Mouse (Mus musculus) midbrain, embryonic 12.5 days (tissue): ENCODE data around the gene Pdzd2. TPM values are rescaled to one million over a fixed set of nuclear protein-coding genes. Genes with fewer than 3 reads are reported as not detected.

Source experiments
- ATAC-seq: fragments of 200-750 bp; cut with Nextera tagmentation; 2 replicates; pipeline ENCODE4 v1.8.0; 2017; ENCODE audit warnings: low read depth, moderate TSS enrichment, moderate library complexity; ENCODE audit not compliant: low FRiP score
- H3K27ac ChIP-seq: fragments of 300-500 bp; sonication (generic); replicated peaks from 2 replicates; pipeline ENCODE4 v1.5.1; 2016; ENCODE audit warnings: mild to moderate bottlenecking
- H3K27me3 ChIP-seq: fragments of 300-500 bp; sonication (generic); 2 replicates; pipeline ENCODE4 v1.6.1; 2016; ENCODE audit warnings: mild to moderate bottlenecking
- H3K36me3 ChIP-seq: fragments of 300-500 bp; sonication (generic); 2 replicates; pipeline ENCODE4 v1.6.1; 2016
- H3K4me1 ChIP-seq: fragments of 300-500 bp; sonication (generic); 2 replicates; pipeline ENCODE4 v1.6.1; 2016
- H3K4me2 ChIP-seq: fragments of 300-500 bp; sonication (generic); replicated peaks from 2 replicates; pipeline ENCODE4 v1.6.1; 2016; ENCODE audit warnings: mild to moderate bottlenecking, moderate library complexity
- H3K4me3 ChIP-seq: fragments of 300-500 bp; sonication (generic); 2 replicates; pipeline ENCODE4 v1.5.1; 2016; ENCODE audit warnings: mild to moderate bottlenecking
- H3K9ac ChIP-seq: fragments of 300-500 bp; sonication (generic); replicated peaks from 2 replicates; pipeline ENCODE4 v1.6.1; 2016; ENCODE audit warnings: mild to moderate bottlenecking, moderate library complexity
- H3K9me3 ChIP-seq: fragments of 300-500 bp; sonication (generic); 2 replicates; pipeline ENCODE4 v1.6.1; 2016; ENCODE audit warnings: mild to moderate bottlenecking
- WGBS: fragments of 180-500 bp; shearing (Covaris S2); methylation state at CpG from one replicate; pipeline ENCODE4 v1.1.7; 2016; 5-methylcytosine and 5-hydroxymethylcytosine counted together
- polyA plus RNA-seq: library from polyadenylated mRNA; unstranded; fragments of >200 nt; fragmentation: Nextera tagmentation; extraction: Ambion mirVana; gene quantifications from 2 replicates; pipeline ENCODE4 v1.2.1, GENCODE M21; 2016

Gene Pdzd2
- polyA plus RNA-seq, 1 experiment from 2014 or later = 9.5 TPM

GRCm38 (mm10) chr15:12415536-12416200, 324.1 kb downstream of the Pdzd2 start:
- WGBS = 87% methylated on average over 16 of the region's 16 CpGs
- no peaks in the 10 kb centered on the region for H3K9me3 ChIP-seq
- H3K4me2 ChIP-seq = no peak overlapping the region
- no peaks in the 10 kb centered on the region for H3K4me1 ChIP-seq
- H3K27me3 ChIP-seq = no peaks in the 10 kb centered on the region
- no peaks in the 10 kb centered on the region for H3K36me3 ChIP-seq
- no peak overlapping the region for H3K4me3 ChIP-seq
- H3K9ac ChIP-seq = no peak overlapping the region
- no peak for ATAC-seq
- H3K27ac ChIP-seq = no peak overlapping the region

GRCm38 (mm10) chr15:12414696-12415095, 325.0 kb downstream of the Pdzd2 start:
- Histone ChIP-seq H3K27ac (no peak overlapping the region), H3K9ac (no peak overlapping the region), H3K4me3 (no peak overlapping the region), H3K36me3 (no peaks in the 10 kb centered on the region), H3K9me3 (no peaks in the 10 kb centered on the region), H3K4me1 (no peaks in the 10 kb centered on the region), H3K4me2 (no peak overlapping the region), H3K27me3 (no peaks in the 10 kb centered on the region)
- ATAC-seq = no peak
- WGBS = 85% methylated on average over 6 of the region's 6 CpGs

GRCm38 (mm10) chr15:12408205-12408604, 331.5 kb downstream of the Pdzd2 start:
- Histone ChIP-seq H3K4me3 (no peak overlapping the region), H3K27ac (no peak overlapping the region), H3K4me1 (no peaks in the 10 kb centered on the region; the same call in 1 of the 2 replicates), H3K27me3 (no peaks in the 10 kb centered on the region), H3K4me2 (no peak overlapping the region), H3K36me3 (no peaks in the 10 kb centered on the region), H3K9ac (no peak overlapping the region), H3K9me3 (no peaks in the 10 kb centered on the region)
- no peak for ATAC-seq
- WGBS = 90% methylated on average over 8 of the region's 8 CpGs

DNA sequence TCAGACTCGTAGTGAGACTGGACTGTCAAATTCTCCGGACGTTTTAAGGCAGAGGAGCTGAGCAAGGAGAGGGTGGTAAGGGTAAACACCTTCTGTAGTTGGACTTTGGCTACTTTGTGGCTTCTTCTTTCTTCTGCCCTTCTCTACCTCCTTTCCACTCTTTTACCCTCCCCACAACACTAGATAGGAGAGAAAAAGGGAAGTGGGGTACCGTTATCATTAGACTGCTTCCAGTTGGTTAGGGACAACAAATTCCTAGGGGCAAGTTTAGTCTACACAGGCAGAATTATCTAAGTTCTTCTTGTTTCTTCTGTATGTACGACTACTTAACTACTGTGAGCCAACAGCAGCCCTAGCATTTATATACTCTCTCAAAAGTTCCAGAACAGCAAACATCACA, 334.1 kb downstream of the Pdzd2 start:
- H3K4me3 ChIP-seq = no peak overlapping the region
- no peak for ATAC-seq
- no peaks in the 10 kb centered on the region; the same call in 1 of the 2 replicates for H3K27me3 ChIP-seq
- H3K36me3 ChIP-seq = no peaks in the 10 kb centered on the region
- no peak overlapping the region for H3K9ac ChIP-seq
- 93% methylated on average over 5 of the region's 5 CpGs for WGBS
- H3K9me3 ChIP-seq = no peaks in the 10 kb centered on the region
- H3K27ac ChIP-seq = no peak overlapping the region
- no peaks in the 10 kb centered on the region; the same call in 1 of the 2 replicates for H3K4me1 ChIP-seq
- no peak overlapping the region for H3K4me2 ChIP-seq

- H3K36me3 ChIP-seq = no peaks in the 10 kb centered on the region
- WGBS = 85% methylated on average over 6 of the region's 6 CpGs
- H3K4me3 ChIP-seq = no peak overlapping the region
- no peaks in the 10 kb centered on the region for H3K9me3 ChIP-seq
- no peaks in the 10 kb centered on the region for H3K4me1 ChIP-seq
- H3K4me2 ChIP-seq = no peak overlapping the region
- ATAC-seq = no peak
- H3K27ac ChIP-seq = no peak overlapping the region
- no peak overlapping the region for H3K9ac ChIP-seq
- H3K27me3 ChIP-seq = no peaks in the 10 kb centered on the region; the same call in 1 of the 2 replicates
Observed at GRCm38 (mm10) chr15:12397032-12397431, 342.7 kb downstream of the Pdzd2 start.

- Histone ChIP-seq H3K9ac (no peak overlapping the region), H3K4me2 (no peak overlapping the region), H3K36me3 (no peaks in the 10 kb centered on the region), H3K27me3 (no peaks in the 10 kb centered on the region), H3K4me1 (no peaks in the 10 kb centered on the region; the same call in 1 of the 2 replicates), H3K4me3 (no peak overlapping the region), H3K27ac (no peak overlapping the region), H3K9me3 (no peaks in the 10 kb centered on the region)
- 89% methylated on average over 10 of the region's 10 CpGs for WGBS
- no peak for ATAC-seq
Observed at GRCm38 (mm10) chr15:12394758-12395157, 345.0 kb downstream of the Pdzd2 start.

DNA sequence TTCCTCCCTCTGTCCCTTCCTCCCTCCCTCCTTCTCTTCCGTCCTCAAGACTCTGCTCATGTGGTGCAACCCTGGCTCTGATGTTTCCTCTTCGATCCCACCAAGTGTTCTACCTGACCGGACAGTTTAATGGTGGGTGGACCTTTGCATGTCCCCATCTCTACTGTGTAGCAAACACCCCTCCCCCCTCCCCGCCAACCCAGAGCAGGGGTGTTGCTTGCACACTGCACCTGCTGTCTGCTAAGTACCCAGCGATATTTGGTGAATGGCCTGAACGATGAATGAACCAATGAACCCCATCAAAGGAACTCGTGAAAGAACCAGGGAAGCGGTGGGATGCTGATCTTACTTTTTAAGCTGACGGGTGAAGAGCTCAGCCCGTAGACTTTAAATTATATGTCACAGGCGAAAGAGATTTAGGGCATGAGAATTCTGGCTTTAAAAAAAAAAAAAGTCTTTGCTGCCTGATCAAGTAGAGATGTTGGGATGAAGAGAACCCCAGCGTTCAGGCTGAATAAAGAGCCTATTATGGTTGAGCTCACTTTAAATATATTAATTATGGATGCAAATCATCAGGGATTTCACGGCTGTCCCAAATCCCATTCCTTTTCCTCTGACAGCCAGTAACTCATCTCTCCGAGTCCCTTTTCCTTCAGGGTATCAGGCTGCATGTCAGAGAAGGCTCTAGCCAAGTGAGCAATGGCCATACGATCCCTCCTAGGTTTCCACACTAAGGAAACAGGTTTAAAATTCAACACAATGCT, 350.8 kb downstream of the Pdzd2 start:
- peak; percentile 93 for ATAC-seq
- Histone ChIP-seq H3K36me3 (no peaks in the 10 kb centered on the region), H3K27ac (peak overlapping the region; percentile 86), H3K4me1 (peaks cover 13% of the 10 kb centered on the region; the same call in 1 of the 2 replicates), H3K9me3 (no peaks in the 10 kb centered on the region), H3K4me2 (peak overlapping the region; percentile 22), H3K9ac (no peak overlapping the region), H3K4me3 (no peak overlapping the region), H3K27me3 (no peaks in the 10 kb centered on the region)
- 29% methylated on average over 15 of the region's 15 CpGs for WGBS

GRCm38 (mm10) chr15:12384679-12385078, 355.0 kb downstream of the Pdzd2 start:
- Histone ChIP-seq H3K4me2 (no peak overlapping the region), H3K27me3 (no peaks in the 10 kb centered on the region), H3K4me3 (no peak overlapping the region), H3K36me3 (no peaks in the 10 kb centered on the region), H3K9ac (no peak overlapping the region), H3K9me3 (no peaks in the 10 kb centered on the region), H3K27ac (no peak overlapping the region), H3K4me1 (peaks cover 13% of the 10 kb centered on the region; the same call in 1 of the 2 replicates)
- no peak for ATAC-seq
- 88% methylated on average over 11 of the region's 13 CpGs for WGBS

GRCm38 (mm10) chr15:12380548-12380947, 359.2 kb downstream of the Pdzd2 start:
- no peak overlapping the region for H3K27ac ChIP-seq
- 50% methylated on average over 5 of the region's 5 CpGs for WGBS
- H3K4me1 ChIP-seq = peaks cover 14% of the 10 kb centered on the region
- H3K36me3 ChIP-seq = no peaks in the 10 kb centered on the region
- no peak overlapping the region for H3K4me2 ChIP-seq
- H3K27me3 ChIP-seq = no peaks in the 10 kb centered on the region
- no peak overlapping the region for H3K9ac ChIP-seq
- H3K9me3 ChIP-seq = no peaks in the 10 kb centered on the region
- H3K4me3 ChIP-seq = no peak overlapping the region
- ATAC-seq = no peak

- Histone ChIP-seq H3K9me3 (no peaks in the 10 kb centered on the region), H3K36me3 (no peaks in the 10 kb centered on the region), H3K27ac (no peak overlapping the region), H3K4me1 (peaks cover 18% of the 10 kb centered on the region), H3K4me2 (no peak overlapping the region), H3K27me3 (no peaks in the 10 kb centered on the region), H3K4me3 (no peak overlapping the region), H3K9ac (no peak overlapping the region)
- no peak for ATAC-seq
- 90% methylated on average over 3 of the region's 3 CpGs for WGBS
Observed at GRCm38 (mm10) chr15:12380057-12380456, 359.7 kb downstream of the Pdzd2 start.

DNA sequence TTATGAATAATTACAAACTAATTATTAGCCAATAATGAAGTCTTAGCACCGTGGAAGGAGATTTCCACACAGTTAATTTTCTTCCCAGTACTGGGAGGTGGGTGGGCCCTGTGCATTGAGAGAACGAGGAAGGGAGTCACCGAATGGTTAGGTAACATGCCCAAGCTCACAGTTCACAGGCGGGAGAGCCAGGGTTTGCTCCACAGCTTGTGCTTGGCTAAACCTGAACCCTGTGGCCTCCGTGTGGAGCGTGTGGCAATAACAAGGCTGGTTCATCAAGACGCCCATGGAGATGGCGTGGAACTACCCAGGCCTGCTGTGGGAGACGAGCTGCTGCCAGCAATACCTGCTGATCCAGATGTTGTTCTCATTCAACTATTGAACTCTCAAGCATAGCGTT, 361.9 kb downstream of the Pdzd2 start:
- 79% methylated on average over 10 of the region's 10 CpGs for WGBS
- ATAC-seq = no peak
- H3K27me3 ChIP-seq = peaks cover 10% of the 10 kb centered on the region; the same call in 1 of the 2 replicates

DNA sequence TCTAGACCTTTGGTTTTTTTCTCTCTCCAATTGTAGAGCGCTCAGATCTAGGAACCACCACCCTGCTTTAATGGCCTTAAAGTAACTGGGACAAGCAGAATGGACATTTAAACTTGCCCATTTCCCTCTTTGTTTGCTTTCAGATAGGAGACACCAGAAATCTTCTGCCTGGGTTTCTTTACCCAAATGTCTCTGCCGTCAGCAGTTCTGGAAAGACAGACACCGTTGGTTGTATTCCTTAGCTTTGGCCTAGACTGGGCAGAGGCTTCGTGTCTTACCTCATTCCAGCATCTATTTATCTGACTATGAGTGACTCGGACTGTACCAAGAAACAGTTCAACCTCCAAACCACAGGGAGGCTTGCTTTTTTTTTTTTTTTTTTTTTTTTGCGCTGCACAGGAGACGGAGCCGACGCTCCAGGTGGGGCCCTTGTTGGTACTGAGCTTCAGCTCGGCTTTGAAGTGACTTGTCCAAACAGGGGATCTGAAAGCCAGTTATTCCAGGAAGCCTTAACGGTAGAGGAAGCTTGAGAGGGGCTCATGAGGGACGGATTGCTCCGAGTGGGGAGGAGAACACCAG, 363.1 kb downstream of the Pdzd2 start:
- peak overlapping the region; percentile 60; the same call in 1 of the 2 replicates for H3K27ac ChIP-seq
- peaks cover 15% of the 10 kb centered on the region; the same call in 1 of the 2 replicates for H3K27me3 ChIP-seq
- 38% methylated on average over 13 of the region's 13 CpGs for WGBS
- H3K9ac ChIP-seq = peak overlapping the region; percentile 28; the same call in 1 of the 2 replicates
- no peaks in the 10 kb centered on the region for H3K36me3 ChIP-seq
- no peaks in the 10 kb centered on the region for H3K9me3 ChIP-seq
- H3K4me2 ChIP-seq = peak overlapping the region; percentile 57
- peak overlapping the region; percentile 37 for H3K4me3 ChIP-seq
- no peak for ATAC-seq
- peaks cover 23% of the 10 kb centered on the region for H3K4me1 ChIP-seq

More for the DNA sequence above, 361.9 kb downstream of the Pdzd2 start:
- Histone ChIP-seq H3K4me3 (no peak overlapping the region), H3K27ac (no peak overlapping the region), H3K4me1 (peaks cover 19% of the 10 kb centered on the region), H3K9me3 (no peaks in the 10 kb centered on the region), H3K36me3 (no peaks in the 10 kb centered on the region), H3K9ac (no peak overlapping the region), H3K4me2 (no peak overlapping the region)
